Mouse (Mus musculus): ENCODE data around the gene Ccdc85c. TPM values are rescaled to one million over a fixed set of nuclear protein-coding genes. Genes with fewer than 3 reads are reported as not detected.
A peak's percentile ranks its signal among the peaks of the same experiment; 100 is the strongest.

The Ccdc85c gene
- total RNA-seq, 2 experiments from 2014 or later, result 30.1 to 33.4 TPM

DNA sequence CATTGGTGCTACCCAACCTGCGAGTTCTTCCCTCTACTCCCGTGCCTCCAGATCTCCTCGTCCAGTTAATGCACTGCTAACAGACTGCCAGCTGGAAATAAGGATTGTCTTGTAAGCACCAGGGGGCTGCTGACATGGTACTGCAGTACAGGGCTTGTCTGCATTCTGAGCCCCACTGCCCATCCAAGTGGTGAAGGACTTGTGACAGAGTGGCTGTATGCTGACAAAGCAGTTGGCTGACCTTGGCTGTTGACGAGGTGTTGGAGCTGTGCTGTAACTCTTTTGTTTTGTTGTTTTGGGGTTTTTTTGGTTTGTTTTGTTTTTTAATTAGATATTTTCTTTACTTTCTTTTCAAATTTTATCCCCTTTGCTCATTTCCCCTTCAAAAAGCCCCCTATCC lies 76.8 kb downstream of the Ccdc85c start:
- intact Hi-C loops (cut with DNase I), result no loop called here
- DNase-seq, result peak; percentile 16
- Histone ChIP-seq H3K27ac (no peak overlapping the region), H3K4me3 (no peak overlapping the region)
- no peak for TF ChIP-seq CTCF (IDR thresholded peaks at IDR 0.05)

- DNase-seq, result peak; percentile 8
- no peak overlapping the region for H3K4me3 ChIP-seq
- intact Hi-C loops (cut with DNase I), result no loop called here
These were observed 79.5 kb downstream of the Ccdc85c start for GRCm38 (mm10) chr12:108195761-108196160.

GRCm38 (mm10) chr12:108193878-108194277 lies 81.3 kb downstream of the Ccdc85c start:
- DNase-seq, result peak; percentile 2
- intact Hi-C loops (cut with DNase I), result no loop called here
- Histone ChIP-seq H3K27ac (peak overlapping the region; percentile 12; the same call in 1 of the 2 replicates), H3K4me3 (no peak overlapping the region)
- TF ChIP-seq CTCF (IDR thresholded peaks at IDR 0.05), result no peak

More at GRCm38 (mm10) chr12:108195761-108196160, 79.5 kb downstream of the Ccdc85c start:
- H3K27ac ChIP-seq, result no peak overlapping the region
- TF ChIP-seq CTCF (IDR thresholded peaks at IDR 0.05), result no peak

GRCm38 (mm10) chr12:108187541-108188091 lies 87.6 kb downstream of the Ccdc85c start:
- intact Hi-C loops (cut with DNase I), result no loop called here
- Histone ChIP-seq H3K27ac (peak overlapping the region; percentile 76), H3K4me3 (no peak overlapping the region)
- peak; percentile 50 for TF ChIP-seq CTCF (IDR thresholded peaks at IDR 0.05)
- peak; percentile 84 for DNase-seq

GRCm38 (mm10) chr12:108181716-108182115 lies 93.5 kb downstream of the Ccdc85c start:
- intact Hi-C loops (cut with DNase I), result no loop called here
- no peak for TF ChIP-seq CTCF (IDR thresholded peaks at IDR 0.05)
- DNase-seq, result peak; percentile 57
- H3K27ac ChIP-seq, result peak overlapping the region; percentile 100
- peak overlapping the region; percentile 100 for H3K4me3 ChIP-seq

GRCm38 (mm10) chr12:108179321-108180266 lies 95.6 kb downstream of the Ccdc85c start, which contains the start of gene Ccnk:
Gene Ccnk (plus strand): TSS chr12:108179579.
- peak within 1 kb of the TSS; percentile 100 for H3K4me3 ChIP-seq
- DNase-seq, result peak; percentile 100
- TF ChIP-seq CTCF (IDR thresholded peaks at IDR 0.05), result peak; percentile 5; the same call in 1 of the 2 replicates
- peak within 1 kb of the TSS; percentile 100 for H3K27ac ChIP-seq
- intact Hi-C loops (cut with DNase I), result no loop called here

DNA sequence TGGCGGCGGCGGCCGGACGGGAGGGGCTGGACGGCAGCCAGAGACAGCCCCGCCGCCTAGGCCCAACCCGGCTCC lies 96.1 kb downstream of the Ccdc85c start, which contains the start of gene Setd3:
Gene Setd3 (minus strand): TSS at position 69 of the 75 bp plus-strand sequence.
- H3K27ac ChIP-seq, result peak within 1 kb of the TSS; percentile 100
- peak within 1 kb of the TSS; percentile 100 for H3K4me3 ChIP-seq
- intact Hi-C loops (cut with DNase I), result no loop called here
- no peak for TF ChIP-seq CTCF (IDR thresholded peaks at IDR 0.05)
- DNase-seq, result no peak

- intact Hi-C loops (cut with DNase I), result no loop called here
- peak overlapping the region; percentile 84 for H3K4me3 ChIP-seq
- TF ChIP-seq CTCF (IDR thresholded peaks at IDR 0.05), result peak; percentile 7; the same call in 1 of the 2 replicates
- H3K27ac ChIP-seq, result peak overlapping the region; percentile 98
- peak; percentile 80 for DNase-seq
These were observed 96.6 kb downstream of the Ccdc85c start for GRCm38 (mm10) chr12:108178331-108179245.

DNA sequence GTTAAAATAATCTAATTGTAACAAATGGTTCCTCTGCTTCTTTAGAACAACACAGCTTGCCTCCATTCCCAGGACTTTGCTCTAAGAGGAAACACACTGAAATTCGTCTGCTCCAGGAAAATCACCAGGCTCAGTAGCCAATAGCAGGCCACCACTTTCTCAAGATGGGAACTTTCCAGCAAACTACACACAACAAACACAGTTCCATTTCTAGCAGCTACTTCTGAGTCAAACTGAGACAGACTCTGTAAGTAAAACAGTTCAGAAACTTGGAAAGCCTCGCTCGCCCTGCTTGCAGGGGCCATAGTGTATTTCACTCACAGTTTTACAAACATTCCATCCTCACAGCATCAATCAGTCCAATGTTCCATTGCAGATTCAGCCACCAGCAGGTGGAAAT lies 98.9 kb downstream of the Ccdc85c start:
- Histone ChIP-seq H3K4me3 (no peak overlapping the region), H3K27ac (peak overlapping the region; percentile 98; the same call in 1 of the 2 replicates)
- DNase-seq, result no peak
- intact Hi-C loops (cut with DNase I), result no loop called here
- no peak for TF ChIP-seq CTCF (IDR thresholded peaks at IDR 0.05)

DNA sequence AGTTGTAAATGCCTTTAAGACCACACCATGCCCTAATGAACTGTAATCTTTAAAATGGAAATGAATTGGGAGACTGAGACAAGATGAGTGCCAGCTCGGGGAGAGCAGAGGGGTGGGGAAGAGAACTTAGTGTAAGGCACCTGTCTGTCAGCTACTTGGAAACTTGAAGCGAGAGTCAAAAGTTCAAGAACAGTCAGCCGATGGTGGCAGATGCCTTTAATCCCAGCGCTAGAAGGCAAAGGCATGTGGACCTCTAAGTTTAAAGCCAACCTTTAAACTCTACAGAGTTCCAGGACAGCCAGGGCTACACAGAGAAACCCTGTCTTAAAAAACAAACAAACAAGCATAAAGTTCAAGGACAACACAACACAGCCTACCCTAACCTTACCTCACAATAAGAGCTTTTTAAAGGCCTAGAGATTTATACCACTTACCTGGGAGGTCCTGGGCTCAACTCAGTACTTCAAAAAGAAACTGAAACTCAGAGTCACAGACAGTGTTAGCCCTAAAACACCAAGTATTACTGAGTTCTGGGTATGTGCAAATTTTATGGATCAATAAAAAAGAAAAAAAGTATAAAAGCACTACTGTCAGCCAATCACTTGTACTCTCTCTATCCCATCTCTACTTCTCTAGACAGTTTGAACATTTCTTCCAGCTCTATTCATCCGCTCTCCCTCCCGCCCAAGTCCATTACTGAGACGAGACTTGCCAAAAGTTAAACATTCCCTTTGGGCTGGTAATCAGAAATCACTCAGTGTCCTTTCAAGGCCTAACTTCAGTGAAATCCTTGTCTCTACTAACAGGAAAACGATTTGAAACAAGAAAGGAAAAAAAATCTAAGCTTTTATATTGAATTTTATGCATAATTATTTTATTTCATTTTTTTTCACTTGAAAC lies 100.4 kb downstream of the Ccdc85c start:
- intact Hi-C loops (cut with DNase I), result no loop called here
- DNase-seq, result no peak
- Histone ChIP-seq H3K4me3 (no peak overlapping the region), H3K27ac (peak overlapping the region; percentile 38)
- TF ChIP-seq CTCF (IDR thresholded peaks at IDR 0.05), result no peak

DNA sequence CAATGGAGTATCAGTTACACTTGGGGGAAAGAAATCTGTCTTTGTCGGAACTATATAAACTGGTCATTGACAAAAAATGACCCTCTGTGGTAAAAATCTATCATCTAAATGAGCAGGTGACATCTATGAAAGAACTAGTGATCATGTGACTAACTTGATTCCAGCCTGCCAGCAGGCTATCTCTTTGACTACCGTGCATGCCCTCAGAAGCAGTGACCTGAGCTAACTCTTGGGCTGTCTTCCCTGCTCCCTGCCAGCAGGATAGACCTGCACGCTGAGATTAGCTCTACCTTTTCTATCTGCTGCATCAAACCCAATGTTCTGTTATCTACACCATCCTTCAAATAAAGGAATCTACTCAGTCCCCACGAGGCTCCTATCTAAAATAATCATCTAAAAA lies 102.6 kb downstream of the Ccdc85c start:
- H3K27ac ChIP-seq, result no peak overlapping the region; the same call in 1 of the 2 replicates
- H3K4me3 ChIP-seq, result no peak overlapping the region
- intact Hi-C loops (cut with DNase I), result no loop called here
- TF ChIP-seq CTCF (IDR thresholded peaks at IDR 0.05), result no peak
- DNase-seq, result no peak

GRCm38 (mm10) chr12:108171336-108171735 lies 103.9 kb downstream of the Ccdc85c start:
- DNase-seq, result no peak
- Histone ChIP-seq H3K4me3 (no peak overlapping the region), H3K27ac (peak overlapping the region; percentile 10; the same call in 1 of the 2 replicates)
- TF ChIP-seq CTCF (IDR thresholded peaks at IDR 0.05), result no peak
- intact Hi-C loops (cut with DNase I), result no loop called here
